Mouse (Mus musculus) bone marrow, adult 2 months (tissue): Measurements from ENCODE around the gene Pfkfb2.

Experiments
- CTCF ChIP-seq: fragments of 200-500 bp; IDR thresholded peaks from 2 replicates; pipeline ENCODE4 v1.5.1; 2011; ENCODE audit warnings: low read length, control low read depth; ENCODE audit not compliant: control insufficient read depth, insufficient read depth
- POLR2A ChIP-seq: fragments of 200-500 bp; IDR thresholded peaks from 2 replicates; pipeline ENCODE4 v1.6.1; 2011; ENCODE audit warnings: low read depth, mild to moderate bottlenecking, control low read depth, low read length, borderline replicate concordance; ENCODE audit not compliant: control insufficient read depth

GRCm38 (mm10) chr1:130740781-130741720, 12.0 kb upstream of the Pfkfb2 start:
- TF ChIP-seq POLR2A: peak; percentile 28; the same call in 1 of the 2 replicates
- no peak for TF ChIP-seq CTCF
